Mouse (Mus musculus) heart, embryonic 15.5 days (tissue): ENCODE measurements around the gene Gjb5. TPM values are rescaled to one million over a fixed set of nuclear protein-coding genes. Genes with fewer than 3 reads are reported as not detected.

Source experiments
- ATAC-seq: fragments of 200-750 bp; cut with Nextera tagmentation; replicated peaks from 2 replicates; pipeline ENCODE4 v1.8.0; 2017; ENCODE audit warnings: low read depth, moderate TSS enrichment; ENCODE audit not compliant: insufficient number of reproducible peaks, insufficient read depth, low FRiP score
- H3K27ac ChIP-seq: fragments of 300-500 bp; sonication (generic); 2 replicates; pipeline ENCODE4 v1.5.1; 2015; ENCODE audit warnings: mild to moderate bottlenecking, inconsistent platforms
- H3K27me3 ChIP-seq: fragments of 300-500 bp; sonication (generic); 2 replicates; pipeline ENCODE4 v1.6.1; 2015; ENCODE audit warnings: inconsistent platforms
- H3K36me3 ChIP-seq: fragments of 300-500 bp; sonication (generic); 2 replicates; pipeline ENCODE4 v1.6.1; 2015; ENCODE audit warnings: mild to moderate bottlenecking, inconsistent platforms
- H3K4me1 ChIP-seq: fragments of 300-500 bp; sonication (generic); replicated peaks from 2 replicates; pipeline ENCODE4 v1.6.1; 2015; ENCODE audit warnings: inconsistent platforms
- H3K4me2 ChIP-seq: fragments of 300-500 bp; sonication (generic); 2 replicates; pipeline ENCODE4 v1.6.1; 2015; ENCODE audit warnings: inconsistent platforms, mild to moderate bottlenecking, moderate library complexity
- H3K4me3 ChIP-seq: fragments of 300-500 bp; sonication (generic); 2 replicates; pipeline ENCODE4 v1.5.1; 2015; ENCODE audit warnings: mild to moderate bottlenecking, inconsistent platforms
- H3K9ac ChIP-seq: fragments of 300-500 bp; sonication (generic); 2 replicates; pipeline ENCODE4 v1.6.1; 2015; ENCODE audit warnings: mild to moderate bottlenecking, inconsistent platforms
- H3K9me3 ChIP-seq: fragments of 300-500 bp; sonication (generic); replicated peaks from 2 replicates; pipeline ENCODE4 v1.6.1; 2016; ENCODE audit warnings: inconsistent platforms
- WGBS: fragments of 180-500 bp; shearing (Covaris S2); methylation state at CpG from one replicate; pipeline ENCODE4 v1.1.7; 2015; ENCODE audit warnings: mixed read lengths; 5-methylcytosine and 5-hydroxymethylcytosine counted together
- polyA plus RNA-seq: library from polyadenylated mRNA; unstranded; fragments of >200 nt; fragmentation: Nextera tagmentation; extraction: Ambion mirVana; gene quantifications from 2 replicates; pipeline ENCODE4 v1.2.1, GENCODE M21; 2015

The Gjb5 gene
- polyA plus RNA-seq, 1 experiment from 2014 or later: 0.34 TPM

DNA sequence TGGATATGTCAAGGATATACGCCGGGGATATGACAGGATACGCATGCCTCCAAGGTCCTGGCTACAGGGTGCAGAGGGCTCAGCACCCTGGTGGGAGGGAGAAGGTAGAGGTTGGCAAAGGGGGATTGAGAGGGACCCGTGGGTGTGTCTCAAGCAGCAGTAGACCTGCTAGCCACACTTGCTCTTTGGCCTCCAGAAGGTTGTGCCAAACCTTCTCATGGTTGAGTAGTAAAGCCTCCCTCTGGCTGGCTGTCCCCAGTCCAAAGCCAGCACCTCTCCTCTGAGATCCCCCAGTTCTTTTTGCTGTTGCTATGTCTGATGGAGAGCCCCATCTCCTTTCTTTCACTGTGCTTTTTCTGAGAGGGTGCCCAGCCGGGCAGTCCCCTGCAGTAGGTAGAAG, 32.7 kb downstream of the Gjb5 start:
- peaks cover 51% of the 10 kb centered on the region for H3K27me3 ChIP-seq
- no peaks in the 10 kb centered on the region for H3K9me3 ChIP-seq
- no peak for ATAC-seq
- no peak overlapping the region for H3K9ac ChIP-seq
- WGBS: 77% methylated on average over 5 of the region's 5 CpGs
- H3K4me2 ChIP-seq: no peak overlapping the region
- H3K4me1 ChIP-seq: peaks cover 9% of the 10 kb centered on the region
- H3K36me3 ChIP-seq: no peaks in the 10 kb centered on the region
- H3K4me3 ChIP-seq: no peak overlapping the region
- H3K27ac ChIP-seq: no peak overlapping the region

DNA sequence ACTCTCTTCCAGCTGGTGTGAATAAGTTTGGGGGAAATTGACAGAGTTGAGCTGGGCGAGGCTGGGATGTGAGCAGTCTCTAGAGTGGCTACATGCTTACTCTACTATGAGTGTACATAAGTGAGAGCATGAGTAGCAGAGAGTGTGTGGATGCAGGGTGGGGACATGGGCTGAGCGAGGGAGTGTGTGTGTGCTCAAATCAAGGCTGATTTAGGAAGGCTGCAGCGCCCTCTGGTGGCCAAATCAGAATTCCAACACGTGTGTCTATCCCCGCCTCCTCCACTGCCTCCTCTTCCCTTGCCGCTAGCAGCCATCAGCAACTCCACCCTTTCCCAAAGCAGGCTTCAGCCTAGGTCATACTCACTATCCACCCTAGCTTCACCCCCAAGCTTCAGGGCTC, 33.2 kb downstream of the Gjb5 start:
- Histone ChIP-seq H3K9ac (no peak overlapping the region), H3K4me1 (peaks cover 4% of the 10 kb centered on the region), H3K27me3 (peaks cover 46% of the 10 kb centered on the region), H3K9me3 (no peaks in the 10 kb centered on the region), H3K27ac (no peak overlapping the region), H3K36me3 (no peaks in the 10 kb centered on the region), H3K4me2 (no peak overlapping the region), H3K4me3 (no peak overlapping the region)
- WGBS: 10% methylated on average over 6 of the region's 6 CpGs
- peak; percentile 65 for ATAC-seq

DNA sequence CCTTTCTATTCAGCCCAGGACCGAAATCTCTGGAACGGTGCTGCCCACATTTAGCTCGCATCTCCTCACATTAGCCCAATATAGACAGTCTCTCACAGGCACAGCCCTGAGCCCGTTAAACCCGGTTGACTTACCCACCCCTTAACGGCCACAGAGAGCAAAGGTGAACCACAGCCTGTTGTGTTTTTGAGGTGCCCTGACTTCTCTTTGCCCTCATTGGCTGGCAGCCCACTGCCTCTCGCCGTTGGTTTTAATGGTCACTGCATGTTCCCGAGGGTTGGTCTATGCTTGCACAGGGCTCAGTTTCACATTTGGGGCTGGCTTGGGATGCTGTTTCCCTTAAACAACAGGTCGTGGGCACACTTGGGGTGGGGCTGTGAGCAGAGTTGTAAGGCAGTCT, 33.7 kb downstream of the Gjb5 start:
- WGBS: 76% methylated on average over 10 of the region's 10 CpGs
- Histone ChIP-seq H3K27me3 (peaks cover 41% of the 10 kb centered on the region), H3K9me3 (no peaks in the 10 kb centered on the region), H3K4me3 (no peak overlapping the region), H3K4me1 (no peaks in the 10 kb centered on the region), H3K36me3 (no peaks in the 10 kb centered on the region), H3K9ac (no peak overlapping the region), H3K4me2 (no peak overlapping the region), H3K27ac (no peak overlapping the region)
- no peak for ATAC-seq

DNA sequence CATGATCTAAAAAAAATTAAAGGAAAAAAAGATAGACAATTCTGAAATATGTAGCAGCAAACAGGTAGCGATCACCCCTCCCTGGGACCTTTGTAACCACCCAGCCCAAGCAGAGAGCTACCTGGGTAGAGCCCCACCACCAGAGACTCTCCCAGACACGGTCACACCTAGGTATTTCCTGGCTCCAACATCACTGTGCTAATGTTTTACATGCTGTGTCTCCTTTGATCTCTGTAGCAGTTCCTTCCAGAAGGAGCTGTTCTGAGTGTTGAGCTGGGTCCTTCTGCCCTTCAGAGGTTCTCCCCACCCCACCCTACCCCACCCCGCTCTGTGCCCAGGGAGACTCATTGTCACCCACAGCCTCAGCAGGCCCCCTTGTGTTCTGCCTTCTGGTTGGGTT, 34.3 kb downstream of the Gjb5 start:
- Histone ChIP-seq H3K9ac (no peak overlapping the region), H3K36me3 (no peaks in the 10 kb centered on the region), H3K4me3 (no peak overlapping the region), H3K4me1 (no peaks in the 10 kb centered on the region), H3K4me2 (no peak overlapping the region), H3K9me3 (no peaks in the 10 kb centered on the region), H3K27ac (no peak overlapping the region), H3K27me3 (peaks cover 39% of the 10 kb centered on the region)
- no peak for ATAC-seq
- 73% methylated on average over 3 of the region's 3 CpGs for WGBS

DNA sequence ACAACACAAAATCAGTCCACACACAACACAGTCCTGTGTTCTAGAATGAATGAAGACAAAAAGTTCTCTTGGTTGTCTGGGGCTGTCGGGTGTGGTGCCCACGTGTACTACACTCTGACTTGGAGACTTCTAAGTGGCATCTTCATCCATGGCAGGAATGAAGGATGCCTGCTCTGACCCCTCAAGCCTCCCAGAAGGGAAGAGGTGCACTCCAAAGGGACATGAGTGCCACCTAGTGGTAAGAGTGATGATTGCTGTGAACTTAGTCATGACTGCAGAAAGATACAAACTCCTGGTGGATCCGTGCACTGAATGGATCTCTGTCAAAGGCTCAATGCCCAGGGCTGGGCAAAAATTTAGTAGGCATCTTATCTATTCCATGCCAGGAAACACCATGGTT, 38.4 kb downstream of the Gjb5 start:
- no peak overlapping the region for H3K4me2 ChIP-seq
- no peak overlapping the region for H3K27ac ChIP-seq
- H3K27me3 ChIP-seq: peaks cover 6% of the 10 kb centered on the region; the same call in 1 of the 2 replicates
- H3K9ac ChIP-seq: no peak overlapping the region
- no peaks in the 10 kb centered on the region for H3K36me3 ChIP-seq
- ATAC-seq: no peak
- H3K9me3 ChIP-seq: no peaks in the 10 kb centered on the region
- H3K4me1 ChIP-seq: no peaks in the 10 kb centered on the region
- 0% methylated on average over 3 of the region's 3 CpGs for WGBS
- no peak overlapping the region for H3K4me3 ChIP-seq

DNA sequence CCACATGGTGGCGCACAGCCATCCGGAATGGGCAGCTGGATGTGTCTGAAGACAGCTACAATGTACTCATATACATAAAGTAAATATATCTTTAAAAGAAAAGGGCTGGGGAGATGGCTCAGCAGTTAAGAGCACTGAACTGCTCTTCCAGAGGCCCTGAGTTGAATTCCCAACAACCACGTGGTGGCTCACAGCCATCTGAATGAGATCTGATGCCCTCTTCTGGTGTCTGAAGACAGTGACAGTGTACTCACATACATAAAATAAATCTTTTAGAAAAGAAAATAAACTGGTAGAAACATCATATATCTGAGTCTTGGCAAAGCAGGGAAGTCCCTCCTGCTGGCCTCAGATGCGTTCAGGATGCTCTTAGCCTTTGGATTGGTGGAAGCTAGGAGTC, 40.8 kb downstream of the Gjb5 start:
- H3K4me2 ChIP-seq: no peak overlapping the region
- H3K27me3 ChIP-seq: peaks cover 23% of the 10 kb centered on the region
- no peak overlapping the region for H3K9ac ChIP-seq
- no peak for ATAC-seq
- no peaks in the 10 kb centered on the region for H3K36me3 ChIP-seq
- H3K4me3 ChIP-seq: no peak overlapping the region
- no peaks in the 10 kb centered on the region for H3K9me3 ChIP-seq
- WGBS: 54% methylated on average over 4 of the region's 4 CpGs
- H3K4me1 ChIP-seq: peaks cover 9% of the 10 kb centered on the region
- no peak overlapping the region for H3K27ac ChIP-seq

DNA sequence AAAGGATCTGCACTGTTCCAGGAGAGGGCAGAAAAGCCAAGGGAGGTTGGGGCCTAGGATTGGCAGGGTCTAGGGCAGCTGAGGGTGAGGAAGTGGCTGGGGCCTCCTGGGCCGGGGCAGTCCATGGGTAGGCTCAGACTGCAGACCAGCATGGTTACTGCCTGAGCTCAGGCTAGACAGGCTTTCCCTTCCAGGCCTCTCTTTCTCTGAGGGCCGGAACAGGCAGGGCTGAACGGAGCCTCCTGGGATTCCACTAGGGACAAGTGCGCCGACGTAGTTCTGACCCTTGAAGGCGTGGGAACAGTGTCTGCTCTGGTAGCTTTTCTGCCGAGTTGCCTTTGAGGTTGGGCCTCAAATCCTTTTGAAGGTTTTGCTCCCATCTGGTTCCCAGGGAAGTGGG, 42.2 kb downstream of the Gjb5 start:
- Histone ChIP-seq H3K27ac (no peak overlapping the region), H3K4me3 (no peak overlapping the region), H3K9me3 (no peaks in the 10 kb centered on the region), H3K27me3 (peaks cover 32% of the 10 kb centered on the region), H3K36me3 (no peaks in the 10 kb centered on the region), H3K4me1 (peaks cover 9% of the 10 kb centered on the region), H3K9ac (no peak overlapping the region), H3K4me2 (no peak overlapping the region)
- WGBS: 80% methylated on average over 8 of the region's 8 CpGs
- no peak for ATAC-seq

DNA sequence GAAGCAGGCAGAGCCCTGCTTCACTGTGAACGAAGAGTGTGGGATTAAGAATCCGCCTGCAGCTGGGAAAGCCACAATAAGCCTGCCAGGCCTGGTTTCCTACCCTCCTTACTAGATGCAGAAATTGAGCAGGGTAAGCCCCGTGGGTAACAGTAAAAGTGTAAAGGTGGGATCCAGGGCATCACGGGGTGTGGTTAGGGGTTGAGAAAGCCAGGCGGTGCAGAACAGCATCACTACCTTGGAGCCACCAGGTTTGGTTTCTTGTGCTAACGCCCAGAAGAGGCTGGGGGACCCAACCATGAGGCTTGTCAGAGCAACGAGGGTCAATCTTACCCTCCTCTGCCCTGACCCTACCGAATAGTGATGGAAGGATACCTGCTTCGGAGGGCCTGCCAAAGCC, 43.4 kb downstream of the Gjb5 start:
- peaks cover 35% of the 10 kb centered on the region for H3K27me3 ChIP-seq
- no peak overlapping the region; the same call in 1 of the 2 replicates for H3K4me3 ChIP-seq
- 56% methylated on average over 9 of the region's 9 CpGs for WGBS
- H3K4me1 ChIP-seq: peaks cover 9% of the 10 kb centered on the region
- H3K9ac ChIP-seq: no peak overlapping the region
- no peaks in the 10 kb centered on the region for H3K9me3 ChIP-seq
- H3K27ac ChIP-seq: no peak overlapping the region
- H3K4me2 ChIP-seq: peak overlapping the region; percentile 96
- H3K36me3 ChIP-seq: no peaks in the 10 kb centered on the region
- no peak for ATAC-seq

DNA sequence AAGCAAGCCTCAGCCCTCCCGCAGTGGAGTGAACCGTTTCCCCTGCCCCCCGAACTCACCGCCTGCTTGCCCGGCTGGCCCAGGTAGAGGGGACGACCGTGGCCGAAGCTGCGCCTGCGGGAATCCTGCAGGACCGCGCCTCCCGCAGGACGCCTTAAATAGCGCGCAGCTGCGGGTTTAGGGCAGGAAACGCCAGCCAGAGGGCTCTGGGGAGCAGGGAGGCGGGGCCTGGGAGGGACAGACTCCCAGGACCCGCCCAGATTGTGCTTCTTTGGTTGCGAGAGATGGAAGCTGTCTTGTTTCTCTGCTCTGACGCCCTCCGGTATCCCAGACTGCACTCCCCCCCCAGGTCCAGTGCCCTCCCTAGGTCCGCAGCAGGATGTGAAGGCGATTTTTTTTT, 44.1 kb downstream of the Gjb5 start, which contains the start of gene Gja4:
Gja4 (minus strand) TSS at position 179 of the 400 bp plus-strand sequence.
- Histone ChIP-seq H3K9me3 (no peaks in the 10 kb centered on the region), H3K27ac (no peak within 1 kb of the TSS), H3K27me3 (peaks cover 32% of the 10 kb centered on the region), H3K36me3 (no peaks in the 10 kb centered on the region), H3K4me1 (peaks cover 9% of the 10 kb centered on the region), H3K9ac (peak within 1 kb of the TSS; percentile 70), H3K4me2 (peak within 1 kb of the TSS; percentile 96), H3K4me3 (peak within 1 kb of the TSS; percentile 64)
- under 1% methylated on average over 25 of the region's 25 CpGs for WGBS
- peak; percentile 84 for ATAC-seq

DNA sequence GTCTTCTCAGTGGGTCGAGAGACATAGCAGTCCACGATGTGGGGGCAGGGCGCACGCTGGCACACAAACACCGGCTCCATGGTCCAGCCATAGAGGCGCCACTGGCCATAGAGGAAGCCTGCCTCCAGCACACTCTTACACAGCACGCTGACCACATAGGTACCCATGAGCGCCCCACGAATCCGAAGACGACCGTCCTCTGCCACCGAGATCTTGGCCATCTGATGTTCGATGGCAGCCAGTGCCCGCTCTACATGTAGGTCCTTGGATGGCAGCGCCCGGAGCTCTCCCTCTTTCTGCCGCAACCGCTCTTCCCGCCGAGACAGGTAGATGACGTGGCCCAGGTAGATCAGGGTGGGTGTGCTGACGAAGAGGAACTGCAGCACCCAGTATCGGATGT, 45.6 kb downstream of the Gjb5 start:
- peak overlapping the region; percentile 64 for H3K4me3 ChIP-seq
- WGBS: 60% methylated on average over 24 of the region's 24 CpGs
- no peak for ATAC-seq
- H3K9ac ChIP-seq: 0 out of 2 replicates have a peak overlapping the region, but pooled peaks have one; percentile 70
- no peaks in the 10 kb centered on the region for H3K36me3 ChIP-seq
- H3K4me1 ChIP-seq: peaks cover 9% of the 10 kb centered on the region
- H3K27ac ChIP-seq: no peak overlapping the region
- H3K9me3 ChIP-seq: no peaks in the 10 kb centered on the region
- H3K4me2 ChIP-seq: peak overlapping the region; percentile 96
- H3K27me3 ChIP-seq: peaks cover 32% of the 10 kb centered on the region

DNA sequence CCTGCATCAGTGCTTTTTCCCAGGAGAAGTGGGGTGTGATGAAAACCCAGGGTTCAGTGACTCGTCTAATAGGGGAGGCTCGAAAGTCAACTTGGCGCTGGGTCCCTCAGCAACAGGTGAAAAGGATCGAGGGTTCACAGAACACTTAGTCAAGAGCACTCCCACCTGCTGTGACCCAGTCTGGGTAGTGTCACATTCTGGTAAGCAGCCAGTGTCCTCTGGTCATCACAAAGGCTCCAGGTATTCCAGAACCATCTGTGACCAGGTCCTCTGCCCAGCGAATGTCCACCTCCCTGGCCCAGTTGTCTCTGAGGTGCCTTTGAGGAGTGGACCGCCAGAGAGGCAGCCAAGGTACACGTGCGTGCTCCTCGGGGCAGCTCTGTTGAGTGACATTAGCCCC, 46.4 kb downstream of the Gjb5 start:
- ATAC-seq: no peak
- Histone ChIP-seq H3K27ac (no peak overlapping the region), H3K4me2 (peak overlapping the region; percentile 96), H3K27me3 (peaks cover 32% of the 10 kb centered on the region), H3K4me3 (peak overlapping the region; percentile 64), H3K9me3 (no peaks in the 10 kb centered on the region), H3K36me3 (no peaks in the 10 kb centered on the region), H3K9ac (no peak overlapping the region), H3K4me1 (peaks cover 9% of the 10 kb centered on the region)
- 50% methylated on average over 9 of the region's 9 CpGs for WGBS

DNA sequence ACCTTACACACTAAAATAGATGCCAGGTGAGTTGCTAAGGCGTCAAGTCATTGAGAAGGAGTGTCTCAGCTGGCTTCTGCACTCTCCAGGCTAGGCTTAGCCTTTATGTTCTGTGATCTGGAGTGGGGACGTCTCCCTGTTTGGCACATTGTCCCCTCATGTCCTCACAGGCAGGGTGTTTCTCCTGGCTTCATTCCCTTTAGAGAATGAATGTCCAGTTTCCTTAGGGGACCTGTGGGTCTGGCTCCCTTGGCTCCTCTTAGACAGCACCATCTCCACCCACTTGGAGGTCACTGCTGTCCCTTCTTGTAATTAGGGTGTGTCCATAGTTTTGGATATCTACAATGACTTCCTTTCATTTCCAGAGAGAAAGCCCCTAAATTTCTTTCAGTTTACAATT, 51.1 kb downstream of the Gjb5 start:
- Histone ChIP-seq H3K4me1 (0 out of 2 replicates have a peak, but pooled peaks cover 4% of the 10 kb centered on the region), H3K9ac (no peak overlapping the region), H3K9me3 (no peaks in the 10 kb centered on the region), H3K36me3 (no peaks in the 10 kb centered on the region), H3K27me3 (peaks cover 10% of the 10 kb centered on the region), H3K27ac (no peak overlapping the region), H3K4me2 (no peak overlapping the region), H3K4me3 (no peak overlapping the region)
- no peak for ATAC-seq
- WGBS: 47% methylated on average over 2 of the region's 2 CpGs
